Mouse (Mus musculus) heart, postnatal 0 days (tissue): ENCODE measurements around the gene Gys1.

Experiments
- CTCF ChIP-seq: IDR thresholded peaks from 2 replicates; pipeline ENCODE4 v1.5.1; 2016; ENCODE audit warnings: antibody characterized with exemption, control low read depth, low read depth
- EP300 ChIP-seq: IDR thresholded peaks from 2 replicates; pipeline ENCODE4 v1.6.1; 2016; ENCODE audit warnings: antibody characterized with exemption, low read depth

GRCm38 (mm10) chr7:45486158-45486557, 51.5 kb downstream of the Gys1 start:
- TF ChIP-seq CTCF = no peak
- no peak for TF ChIP-seq EP300
